Mouse (Mus musculus): ENCODE data around the gene Pdzrn3.

GRCm38 (mm10) chr6:101337842-101338528 lies 39.7 kb downstream of the Pdzrn3 start:
- TF ChIP-seq ZNF384 (IDR thresholded peaks at IDR 0.05; ENCODE audit: low read depth, low read length) = no peak
- TF ChIP-seq MAFK (IDR thresholded peaks at IDR 0.05; ENCODE audit: insufficient read depth, low read depth, low read length) = no peak
- no peak for TF ChIP-seq HCFC1 (IDR thresholded peaks at IDR 0.05; ENCODE audit: borderline replicate concordance, insufficient read depth, low read length)
- TF ChIP-seq ZC3H11A (IDR thresholded peaks at IDR 0.05; ENCODE audit: borderline replicate concordance, low read depth, low read length) = no peak

Data from ES-E14 (cell line).